Mouse (Mus musculus) left cerebral cortex, adult 18-20 months (tissue): ENCODE results near the gene Mtmr3. TPM values are rescaled to one million over a fixed set of nuclear protein-coding genes. Genes with fewer than 3 reads are reported as not detected.
"Not testable (repeated sequence)": the region's sequence is repeated elsewhere in the genome, so short reads cannot be mapped to it uniquely, and the experiment has no call there.

Experiments
- DNase-seq, 2 experiments: peaks; one replicate each; pipeline ENCODE4 v3.0.0; 2021 to 2022; ENCODE audit warnings: low spot score in 2 of 2, mixed read lengths in 1 of 2
- total RNA-seq, 2 experiments: library from RNA; stranded (reverse); gene quantifications; 2 replicates each; pipeline ENCODE4 v1.2.3; 2021

Gene Mtmr3
- total RNA-seq, 2 experiments from 2014 or later: 70.7 to 71.3 TPM

DNA sequence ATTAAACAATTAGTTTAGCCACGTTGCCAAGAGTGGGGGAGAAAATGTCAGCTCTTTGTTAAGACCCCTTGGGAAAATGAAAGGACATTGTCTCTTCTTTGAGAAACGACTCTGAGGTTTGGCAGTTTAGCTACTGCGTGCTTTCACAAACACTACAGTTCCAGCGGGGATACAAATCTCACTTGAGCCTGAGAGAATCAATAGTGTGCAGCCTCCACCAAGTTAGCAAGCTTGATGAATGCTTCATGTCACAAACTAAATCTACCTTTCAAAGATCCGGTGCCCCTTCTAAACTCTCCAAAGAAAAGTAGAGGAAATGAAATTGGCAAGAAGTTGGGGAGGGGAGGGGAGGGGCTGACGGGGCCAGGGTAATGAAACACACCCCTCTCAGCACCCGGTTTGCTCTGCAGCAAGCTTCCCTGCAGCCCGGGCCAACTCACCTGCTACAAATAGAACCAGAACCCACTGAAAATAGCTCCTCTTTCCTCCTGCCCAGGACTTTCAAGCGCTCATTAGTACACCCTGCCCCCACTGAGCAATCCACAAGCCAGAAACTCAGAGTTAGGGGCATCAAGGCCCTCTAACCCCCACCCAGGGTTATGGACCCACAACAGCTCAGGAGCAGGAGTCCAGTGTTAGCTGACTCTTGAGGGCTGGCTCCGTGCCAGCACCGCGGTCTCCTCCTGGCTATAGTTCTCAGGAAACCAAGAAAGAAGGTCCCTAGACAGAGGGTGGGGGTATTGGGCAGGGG, 8.2 kb upstream of the Mtmr3 start:
- DNase-seq: no peak

DNA sequence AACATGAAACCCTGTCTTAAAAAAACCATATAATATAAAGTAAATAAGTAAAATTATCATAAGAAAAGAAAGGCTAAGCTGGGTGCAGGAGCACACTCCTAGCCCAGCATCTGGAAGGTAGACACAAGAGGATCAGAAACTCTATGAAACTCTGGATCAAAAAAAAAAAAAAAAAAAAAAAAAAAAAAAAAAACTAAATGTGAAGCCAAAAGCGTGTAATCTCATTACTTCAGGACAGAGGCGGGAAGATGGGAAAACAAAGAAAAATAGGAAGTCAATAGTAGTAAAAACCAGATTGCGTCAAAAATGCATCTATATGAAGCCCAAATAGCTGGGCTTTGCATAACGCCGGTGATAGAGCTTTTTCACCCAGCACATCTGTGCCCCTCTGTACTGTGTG, 7.2 kb upstream of the Mtmr3 start:
- DNase-seq: no peak

DNA sequence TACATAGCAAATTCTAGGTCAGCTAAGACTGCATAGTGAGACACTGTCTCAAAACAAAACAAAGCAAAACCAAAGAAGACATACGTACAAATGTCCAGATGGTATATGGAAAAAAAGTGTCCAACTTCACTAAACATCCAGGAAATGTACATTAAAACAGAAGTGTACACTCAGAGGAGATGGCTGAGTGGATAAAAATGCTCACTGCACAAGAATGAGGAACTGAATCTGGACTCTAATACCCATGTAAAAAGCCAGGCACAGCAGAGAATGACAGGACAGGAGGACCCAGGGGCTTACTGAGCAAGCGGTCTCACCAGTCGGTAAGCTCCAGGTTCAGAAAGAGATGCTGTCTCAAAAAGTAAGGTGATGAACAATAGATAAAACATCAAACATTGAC, 5.3 kb upstream of the Mtmr3 start:
- DNase-seq: no peak

DNA sequence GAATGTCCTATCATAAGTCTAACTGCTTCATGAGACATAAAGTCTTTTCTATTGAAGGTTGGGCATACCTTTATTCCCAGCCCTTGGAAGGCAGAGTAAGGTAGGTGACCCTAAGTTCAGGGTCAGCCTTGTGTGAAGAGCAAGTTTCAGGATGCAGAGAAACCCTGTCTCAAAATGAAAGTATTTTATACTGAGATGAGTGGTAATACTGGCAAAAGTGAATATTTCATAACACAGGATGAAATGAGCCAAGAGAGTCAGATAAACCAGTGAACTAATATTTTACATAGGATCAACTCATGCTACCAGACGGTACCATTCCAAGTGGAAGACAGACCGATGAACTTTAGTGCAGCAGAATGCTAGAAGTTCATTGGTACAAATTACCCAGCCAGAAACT, 3.7 kb upstream of the Mtmr3 start:
- no peak for DNase-seq

DNA sequence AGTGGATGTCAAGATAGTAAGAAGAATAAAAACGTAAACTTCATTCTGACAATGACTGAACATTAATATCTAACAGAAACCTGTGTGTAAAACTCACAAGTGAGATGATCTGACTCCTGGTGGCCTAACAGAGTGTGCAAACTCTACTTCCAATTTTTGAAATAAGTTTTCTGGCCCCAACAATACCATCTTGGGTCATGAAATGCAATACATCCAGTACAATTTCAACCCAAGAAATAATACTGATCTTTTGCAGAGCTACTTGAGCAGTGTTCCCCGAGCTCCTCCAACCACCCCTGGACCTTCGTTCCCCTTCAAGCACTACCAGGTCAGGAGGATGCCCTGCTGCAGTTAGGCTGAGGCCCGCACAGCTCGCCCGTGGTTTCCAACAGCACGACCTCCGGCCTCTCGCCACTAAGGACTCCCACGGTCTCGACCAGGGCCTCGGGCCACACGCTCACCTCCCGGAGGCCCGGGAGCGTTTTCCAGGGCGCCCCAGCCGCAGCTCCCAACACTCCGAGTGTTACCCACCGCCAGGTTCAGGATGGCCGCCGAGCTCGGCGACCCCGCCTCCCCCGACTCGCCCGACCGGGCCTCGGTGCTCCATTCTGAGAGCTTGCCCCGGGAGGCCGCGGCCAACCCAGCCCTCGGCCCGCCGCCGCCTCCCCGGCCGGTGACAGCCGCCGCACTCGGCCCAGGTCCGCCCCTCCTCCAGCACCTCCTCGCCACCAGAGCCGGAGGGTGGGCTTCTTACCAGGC, 635 bp downstream of the Mtmr3 start:
- peak; percentile 7 to 12 for DNase-seq

DNA sequence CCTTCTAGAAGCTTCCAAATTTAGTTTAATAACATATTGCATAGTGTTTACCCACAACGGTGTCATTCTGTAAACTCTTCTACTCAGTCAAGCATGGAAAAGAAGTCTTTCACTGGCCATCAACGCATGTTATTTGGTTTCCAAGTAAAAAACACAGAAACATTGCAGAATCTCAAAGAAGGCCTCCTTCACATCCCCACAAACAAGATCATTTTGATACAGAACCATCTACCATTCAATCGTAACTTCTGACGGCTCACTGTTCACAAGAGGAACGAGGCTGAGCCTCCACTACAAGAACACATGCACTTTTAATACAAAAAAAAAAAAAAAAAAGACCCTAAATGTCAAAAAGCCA, 1.2 kb downstream of the Mtmr3 start:
- DNase-seq: no peak

DNA sequence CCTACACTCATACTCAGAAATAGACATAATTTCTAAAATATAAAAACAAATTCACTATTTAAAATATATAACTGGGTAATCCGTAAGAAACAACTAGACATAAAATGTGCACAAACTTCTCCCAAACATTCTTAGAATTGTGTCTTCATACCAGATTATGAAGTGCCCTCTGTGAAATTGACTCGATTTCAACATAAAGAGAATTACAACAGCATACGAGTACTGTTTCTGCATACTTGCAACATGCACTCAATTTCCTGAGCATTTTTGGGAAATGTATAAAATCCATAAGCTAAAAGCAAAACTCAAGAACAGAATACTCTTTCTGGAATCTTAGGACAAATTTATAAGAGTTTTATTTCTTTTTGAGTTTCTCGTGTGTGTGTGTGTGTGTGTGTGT, 2.9 kb downstream of the Mtmr3 start:
- DNase-seq: no peak

DNA sequence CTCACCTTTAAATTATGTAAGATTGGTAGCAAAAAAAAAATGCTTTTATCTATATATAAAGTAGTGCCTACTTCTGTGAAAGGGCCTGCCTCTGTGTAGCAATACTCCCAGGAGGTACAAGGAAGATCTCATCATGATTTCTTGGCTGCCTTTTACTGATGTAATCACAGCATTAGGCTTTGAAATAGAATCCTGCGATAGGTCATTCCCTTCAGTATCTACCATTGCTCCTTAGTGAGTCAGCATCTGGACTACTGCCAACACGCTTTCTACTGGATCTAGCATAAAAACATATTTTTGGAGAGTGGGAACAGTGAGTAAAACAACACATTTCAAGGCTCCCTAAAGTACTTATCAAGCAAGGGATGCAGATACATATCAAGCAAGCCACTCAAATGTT, 16.0 kb downstream of the Mtmr3 start:
- DNase-seq: peak; percentile 50 to 65

DNA sequence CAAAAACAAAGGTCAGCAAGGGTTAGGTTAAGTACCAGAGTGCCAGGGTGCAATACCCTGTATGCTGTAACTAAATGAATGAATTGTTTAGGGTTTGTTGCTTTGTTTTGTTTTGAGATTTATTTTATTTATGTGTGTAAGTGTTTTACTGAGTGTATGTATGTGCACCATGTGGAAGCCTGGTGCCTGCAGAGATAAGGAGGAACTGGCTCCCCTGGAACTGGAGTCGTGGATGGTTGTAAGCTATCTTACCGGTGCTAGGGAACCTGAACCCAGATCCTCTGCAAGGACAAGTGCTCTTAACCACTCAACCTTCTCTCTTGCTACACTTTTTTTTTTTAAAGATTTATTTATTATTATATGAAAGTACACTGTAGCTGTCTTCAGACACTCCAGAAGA, 17.6 kb downstream of the Mtmr3 start:
- no peak for DNase-seq

DNA sequence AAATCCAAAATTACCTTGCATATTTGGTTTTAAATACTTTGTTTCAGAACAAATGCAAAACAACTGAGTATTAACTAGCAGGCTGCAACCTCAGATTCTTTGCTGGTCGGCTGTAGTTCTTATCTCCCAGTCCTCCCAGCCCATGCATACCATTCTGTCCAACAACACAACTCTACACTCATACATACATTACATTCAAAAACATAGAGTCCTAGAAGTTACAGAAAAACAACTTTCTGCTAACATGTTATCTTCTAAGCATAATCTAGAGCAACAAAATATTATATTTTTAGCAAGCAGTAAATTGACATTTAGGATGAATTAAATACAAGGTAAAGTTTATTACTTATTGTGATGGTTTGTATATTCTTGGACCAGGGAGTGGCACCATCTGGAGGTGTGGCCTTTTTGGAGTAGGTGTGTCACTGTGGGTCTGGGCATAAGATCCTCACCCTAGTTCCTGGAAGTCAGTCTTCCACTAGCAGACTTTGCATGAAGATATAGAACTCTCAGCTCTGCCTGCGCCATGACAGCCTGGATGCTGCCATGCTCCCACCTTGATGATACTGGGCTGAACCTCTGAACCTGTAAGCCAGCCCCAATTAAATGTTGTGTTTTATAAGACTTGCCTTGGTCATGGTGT, 18.5 kb downstream of the Mtmr3 start:
- DNase-seq: not testable (repeated sequence)

DNA sequence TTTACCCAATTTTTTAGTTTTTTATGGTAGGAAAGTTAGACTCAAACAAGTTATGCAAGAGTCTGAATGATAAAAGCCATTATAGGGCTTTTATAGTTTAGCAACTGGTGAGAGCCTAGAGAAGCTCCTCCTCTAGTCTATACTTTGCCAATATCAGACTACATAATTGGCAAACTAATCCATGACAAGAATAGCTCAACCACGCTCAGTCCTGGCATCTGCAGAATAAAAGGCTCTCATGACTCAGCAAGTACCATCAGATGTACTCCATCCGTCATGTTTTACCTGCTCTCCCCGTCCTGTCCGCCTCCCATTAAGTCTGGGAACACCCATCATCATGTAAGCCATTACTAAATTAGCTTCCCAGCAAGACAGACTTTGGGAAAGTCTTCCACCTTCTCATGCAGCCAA, 23.2 kb downstream of the Mtmr3 start:
- no peak for DNase-seq

DNA sequence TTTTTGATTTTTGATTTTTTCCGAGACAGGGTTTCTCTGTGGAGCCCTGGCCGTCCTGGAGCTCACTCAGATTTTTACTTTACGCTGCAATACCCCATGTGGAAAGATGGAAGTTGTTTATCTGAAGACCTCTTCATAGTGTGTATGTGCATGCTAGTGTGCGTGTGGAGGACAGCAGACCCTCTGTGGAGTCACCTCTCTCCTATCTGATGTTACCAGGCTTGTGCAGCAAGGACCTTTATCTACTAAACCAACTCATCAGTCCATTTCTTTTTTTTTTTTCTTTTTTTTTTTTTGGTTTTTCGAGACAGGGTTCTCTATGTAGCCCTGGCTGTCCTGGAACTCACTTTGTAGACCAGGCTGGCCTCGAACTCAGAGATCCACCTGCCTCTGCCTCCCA, 28.3 kb downstream of the Mtmr3 start:
- no peak for DNase-seq

DNA sequence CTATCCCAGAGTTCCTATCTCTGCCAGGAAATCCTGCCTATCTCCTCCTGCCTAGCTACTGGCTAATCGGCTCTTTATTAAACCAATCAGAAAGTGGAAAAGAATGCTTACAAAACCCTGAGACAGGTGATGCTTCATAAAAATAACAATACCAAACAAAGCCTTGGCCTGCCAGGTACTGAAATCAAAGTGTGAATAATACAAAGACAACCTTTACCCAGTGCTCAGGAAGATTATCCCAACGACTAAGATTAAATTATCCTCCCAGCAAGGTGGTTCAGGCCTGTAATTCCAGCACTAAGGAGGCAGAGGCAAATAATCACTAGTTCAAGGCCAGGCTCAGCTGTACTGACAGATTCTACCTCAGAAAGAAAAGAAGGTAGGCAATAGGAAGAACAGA, 29.1 kb downstream of the Mtmr3 start:
- DNase-seq: no peak

DNA sequence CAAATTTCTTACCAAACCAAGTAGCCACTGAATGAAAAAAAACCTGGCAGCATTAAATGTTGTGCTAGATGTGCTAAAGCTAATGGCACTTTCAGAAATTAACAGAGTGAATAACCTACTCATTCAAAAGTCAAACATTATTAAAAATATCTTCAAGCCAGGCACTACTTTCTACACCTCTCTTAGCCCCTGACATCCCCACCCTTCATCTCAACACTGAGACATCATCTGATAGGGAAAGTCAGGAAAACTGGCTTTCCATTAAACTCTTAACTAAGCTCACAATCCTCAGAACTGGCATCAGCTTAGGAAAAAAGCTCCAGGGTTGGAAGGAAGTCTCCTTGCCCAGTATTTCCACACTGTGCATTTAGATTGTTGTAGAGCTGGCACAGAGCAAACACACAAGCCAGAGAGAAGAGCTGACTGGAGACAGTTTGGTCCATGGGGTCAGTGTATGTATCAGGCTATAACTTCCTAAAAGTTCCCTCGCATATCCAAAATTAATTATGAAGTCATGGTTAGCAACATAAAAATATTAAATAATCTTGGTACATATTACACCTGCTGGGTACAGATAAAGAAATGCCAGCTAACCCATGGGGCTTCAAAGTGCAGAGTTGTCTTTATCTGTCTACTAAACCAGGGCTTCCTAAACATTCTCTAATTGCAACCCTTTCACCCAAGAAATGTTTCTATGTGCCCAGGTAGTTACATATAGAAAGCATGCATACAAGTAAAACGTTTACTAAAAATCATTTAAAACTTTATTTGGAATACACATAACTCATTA, 41.2 kb downstream of the Mtmr3 start:
- DNase-seq: no peak

DNA sequence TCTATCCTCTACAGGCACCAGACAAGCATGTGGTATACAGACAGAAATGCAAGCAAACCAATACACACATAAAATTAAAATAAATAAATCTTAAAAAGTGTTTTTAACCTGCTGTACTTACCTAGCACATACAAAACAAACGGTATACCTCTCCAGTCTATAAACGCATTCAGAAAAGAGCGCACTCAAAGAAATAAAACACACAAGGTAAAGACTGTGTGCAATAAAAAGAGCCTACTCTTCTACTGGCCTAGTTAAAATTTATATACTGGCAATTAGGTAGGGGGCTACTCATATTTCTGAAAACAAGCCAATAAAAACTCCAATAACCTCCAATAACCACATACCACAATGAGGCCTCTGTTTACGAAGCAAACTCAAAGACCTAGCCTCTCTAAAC, 47.1 kb downstream of the Mtmr3 start:
- no peak for DNase-seq

DNA sequence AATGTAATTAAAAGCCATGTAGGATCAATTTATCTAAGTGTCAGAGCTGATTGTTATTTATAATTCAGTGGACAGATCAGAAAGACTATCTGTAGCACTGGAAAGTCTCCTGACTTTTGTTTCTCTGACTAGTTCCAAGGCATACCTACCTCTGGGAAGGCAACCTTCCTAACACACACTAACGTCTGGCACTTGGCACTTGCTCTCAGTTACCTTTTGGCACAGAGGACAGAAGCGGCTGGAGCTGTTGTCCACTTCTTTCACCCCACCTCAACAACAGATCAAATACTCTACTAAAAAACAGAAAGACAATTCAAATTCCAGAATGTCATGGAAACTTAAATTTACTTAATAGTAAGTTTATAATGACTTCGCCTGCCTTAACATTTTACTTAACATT, 48.7 kb downstream of the Mtmr3 start:
- DNase-seq: no peak

DNA sequence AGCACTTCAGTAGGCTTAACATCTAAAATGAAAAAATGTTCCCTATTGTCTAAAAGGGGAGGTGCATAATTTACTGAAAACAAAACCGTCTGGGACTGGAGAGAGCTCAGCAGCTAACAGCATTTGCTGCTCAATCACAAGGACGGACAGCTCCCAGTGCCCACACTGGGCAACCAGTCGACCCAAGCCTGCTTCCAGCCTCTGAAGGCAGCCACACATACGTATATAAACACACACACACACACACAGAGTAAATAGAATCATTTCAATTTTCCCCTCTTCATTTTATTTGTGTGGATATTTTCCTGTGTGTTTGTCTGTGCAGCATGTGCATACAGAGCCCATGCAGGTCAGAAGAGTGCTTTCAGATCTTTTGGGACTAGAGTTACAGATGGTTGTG, 49.3 kb downstream of the Mtmr3 start:
- no peak for DNase-seq

DNA sequence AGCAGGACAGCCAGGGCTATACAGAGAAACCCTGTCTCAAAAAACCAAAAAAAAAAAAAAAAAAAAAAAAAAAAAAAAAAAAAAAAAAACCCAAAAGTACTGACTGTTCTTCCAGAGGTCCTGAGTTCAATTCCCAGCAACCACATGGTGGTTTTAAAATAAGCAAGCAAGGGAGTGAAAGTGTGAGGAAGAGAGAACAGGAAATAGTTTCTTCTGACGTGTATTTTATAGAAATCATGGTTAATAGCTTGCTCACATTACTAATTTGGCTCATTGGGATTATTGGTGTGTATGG, 50.1 kb downstream of the Mtmr3 start:
- DNase-seq: not testable (repeated sequence)

DNA sequence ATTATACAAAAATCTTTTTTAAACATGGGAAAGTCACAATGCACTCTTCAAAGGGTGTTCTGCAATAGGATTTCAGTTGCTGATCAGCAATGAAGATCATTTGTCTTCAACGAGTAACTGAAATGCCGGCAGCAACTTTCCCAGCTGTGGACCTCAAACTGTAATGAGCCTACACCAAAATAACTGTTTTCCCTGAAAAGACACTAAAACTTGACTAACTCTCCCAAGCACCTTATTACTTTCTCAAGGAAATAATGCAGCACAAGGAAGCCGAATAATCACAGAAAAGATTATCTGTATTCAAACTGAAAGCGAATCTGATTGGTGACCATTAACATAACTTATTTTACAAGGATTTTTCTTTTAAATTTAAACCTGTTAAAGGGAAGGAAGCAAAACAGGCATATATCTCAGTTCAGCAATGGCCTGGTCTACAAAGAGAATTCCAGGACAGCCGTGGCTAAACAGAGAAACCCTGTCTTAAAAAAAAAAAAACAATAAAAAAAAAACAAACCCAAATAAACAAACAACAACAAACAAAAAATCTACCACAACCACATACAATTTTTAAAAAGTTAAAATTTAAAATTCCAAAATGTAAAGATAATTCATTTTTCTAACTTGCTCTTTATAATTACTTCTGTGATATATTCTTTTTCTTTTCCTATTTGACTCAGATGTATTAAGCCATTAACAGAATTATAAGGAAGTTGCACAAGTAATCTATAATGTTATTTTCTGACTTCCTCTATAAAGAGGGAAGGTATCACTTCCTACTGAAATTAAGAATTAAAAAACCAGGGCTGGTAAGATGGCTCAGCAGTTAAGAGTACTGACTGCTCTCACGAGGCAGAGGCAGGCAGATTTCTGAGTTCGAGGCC, 50.7 kb downstream of the Mtmr3 start:
- no peak for DNase-seq

DNA sequence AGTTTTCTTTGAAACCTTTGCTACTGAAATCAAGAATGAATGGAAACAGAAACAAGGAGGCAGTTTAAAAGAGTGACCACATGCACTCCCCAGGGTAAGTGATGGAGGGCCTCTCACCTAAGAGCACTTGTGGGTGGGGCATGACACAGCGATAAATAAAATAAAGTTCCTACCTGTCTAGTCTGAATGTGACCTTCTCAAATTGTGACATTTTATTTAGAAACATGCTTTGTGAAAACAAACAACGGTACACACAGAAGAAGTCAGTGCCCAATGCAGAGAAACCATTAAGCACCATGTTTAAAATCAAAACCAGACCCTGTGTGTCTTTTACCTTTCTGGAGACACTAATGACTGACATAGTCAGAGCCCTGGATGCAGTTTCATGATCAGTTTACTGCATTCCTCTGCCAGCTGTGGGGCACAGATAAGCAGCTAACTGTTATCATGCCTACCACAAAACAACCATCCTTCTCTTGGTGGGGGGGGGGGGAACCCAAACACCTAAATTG, 51.6 kb downstream of the Mtmr3 start:
- DNase-seq: no peak

DNA sequence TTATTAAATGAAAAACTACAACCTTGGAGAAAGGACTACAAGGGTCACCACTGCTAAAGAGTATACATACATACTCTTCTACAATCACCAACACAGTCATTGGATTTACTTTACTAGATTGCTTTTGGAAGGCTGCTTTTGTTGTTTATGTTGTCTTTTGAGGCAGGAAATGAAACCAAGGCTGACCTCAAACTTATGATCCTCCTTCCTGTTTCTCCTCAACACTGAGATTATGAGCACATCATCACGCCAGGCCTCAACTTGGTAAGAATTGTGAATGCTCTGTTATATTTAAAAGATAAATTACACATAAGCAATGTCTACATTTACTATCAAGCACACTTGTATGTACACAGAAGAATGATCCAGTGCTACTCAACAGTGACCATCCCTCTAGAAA, 58.0 kb downstream of the Mtmr3 start:
- DNase-seq: no peak
